Mouse (Mus musculus): ENCODE measurements at regions not wholly inside any gene's neighbourhood (a gene's known extent, or its start where the extent isn't known, plus 50 kb on each side); places are given as distances from the start of the nearest gene placed in this dataset.

DNA sequence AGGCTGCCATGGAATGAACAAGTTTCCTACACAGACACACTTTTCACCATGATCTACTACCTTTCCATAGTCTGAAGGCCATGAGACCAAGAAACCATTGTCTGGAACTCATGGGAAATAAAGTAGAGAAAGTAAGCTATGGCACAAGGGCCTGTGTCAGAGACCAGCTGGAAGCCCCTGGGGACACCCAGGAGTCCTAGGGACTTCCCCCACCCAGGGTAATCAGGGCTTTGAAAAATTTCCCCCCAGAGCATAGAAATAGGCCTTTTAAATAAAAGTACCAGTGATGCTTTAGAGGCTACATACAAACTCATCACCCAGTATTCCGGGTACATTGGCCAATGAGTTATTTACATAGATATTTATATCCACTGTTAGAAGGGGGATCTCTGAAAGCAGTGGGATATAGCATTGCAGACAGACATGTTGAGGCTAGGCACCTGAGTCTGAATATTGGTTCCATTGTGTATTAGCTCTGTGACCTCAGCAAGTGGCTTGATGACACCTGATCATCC is 207.0 kb downstream of the 1700064H15Rik start:
- Histone ChIP-seq H3K4me3 (ENCODE audit: insufficient read depth in 1 of 2, low read depth in 1 of 2, low read length in 2 of 2, poor library complexity in 1 of 2, severe bottlenecking in 1 of 2) (no peak overlapping the region), H3K36me3 (ENCODE audit: control insufficient read depth, insufficient read depth, low read length, poor library complexity, severe bottlenecking) (no peaks in the 10 kb centered on the region), H3K4me1 (ENCODE audit: control insufficient read depth in 2 of 2, insufficient read depth in 2 of 2, low read length in 2 of 2, poor library complexity in 1 of 2) (no peaks in the 10 kb centered on the region), H3K27ac (ENCODE audit: insufficient read depth, low read depth, low read length, poor library complexity, severe bottlenecking) (no peak overlapping the region), H3K9ac (ENCODE audit: insufficient read depth, low read depth, low read length, poor library complexity, severe bottlenecking) (no peak overlapping the region), H3K9me3 (ENCODE audit: control insufficient read depth, insufficient read depth, low read depth, low read length) (no peaks in the 10 kb centered on the region)
- DNase-seq (ENCODE audit: low read depth, low spot score) = no peak
- TF ChIP-seq CHD2 (IDR thresholded peaks at IDR 0.05; ENCODE audit: low read depth, low read length) = no peak
- TF ChIP-seq HCFC1 (IDR thresholded peaks at IDR 0.05; ENCODE audit: borderline replicate concordance, insufficient read depth, low read length) = no peak
- TF ChIP-seq ZC3H11A (IDR thresholded peaks at IDR 0.05; ENCODE audit: borderline replicate concordance, low read depth, low read length) = no peak
- TF ChIP-seq MAFK (IDR thresholded peaks at IDR 0.05; ENCODE audit: insufficient read depth, low read depth, low read length) = no peak
- TF ChIP-seq ZNF384 (IDR thresholded peaks at IDR 0.05; ENCODE audit: low read depth, low read length) = no peak
- in situ Hi-C loops (cut with MboI; ENCODE audit: low sequenced_read_pairs in 2 of 2, unreplicated experiment in 2 of 2) = no loop called here

DNA sequence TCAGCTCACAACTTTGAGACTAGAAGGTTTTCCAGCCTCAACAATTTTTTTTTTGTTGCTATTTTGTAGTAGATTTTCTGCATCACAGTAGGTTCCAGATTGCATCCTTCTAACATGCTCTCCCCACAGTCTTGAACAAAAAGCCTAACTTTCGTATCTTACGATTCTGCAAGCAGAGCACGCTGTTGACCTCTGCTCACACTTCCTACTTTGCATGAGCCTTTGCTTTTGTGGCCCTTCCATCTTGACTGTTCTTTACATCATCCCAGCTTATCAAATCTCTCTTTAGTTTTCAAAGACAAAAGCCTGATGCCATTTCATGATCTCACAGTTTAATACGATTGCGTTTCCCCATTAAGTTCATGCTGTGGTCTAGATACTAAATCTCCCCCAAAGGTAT is 207.6 kb downstream of the 1700064H15Rik start:
- H3K4me3 ChIP-seq (ENCODE audit: insufficient read depth in 1 of 2, low read depth in 1 of 2, low read length in 2 of 2, poor library complexity in 1 of 2, severe bottlenecking in 1 of 2) = no peak overlapping the region
- no peaks in the 10 kb centered on the region for H3K4me1 ChIP-seq (ENCODE audit: control insufficient read depth in 2 of 2, insufficient read depth in 2 of 2, low read length in 2 of 2, poor library complexity in 1 of 2)
- H3K9me3 ChIP-seq (ENCODE audit: control insufficient read depth, insufficient read depth, low read depth, low read length) = no peaks in the 10 kb centered on the region
- H3K9ac ChIP-seq (ENCODE audit: insufficient read depth, low read depth, low read length, poor library complexity, severe bottlenecking) = no peak overlapping the region
- DNase-seq (ENCODE audit: low read depth, low spot score) = no peak
- no peak for TF ChIP-seq CHD2 (IDR thresholded peaks at IDR 0.05; ENCODE audit: low read depth, low read length)
- no peak for TF ChIP-seq ZC3H11A (IDR thresholded peaks at IDR 0.05; ENCODE audit: borderline replicate concordance, low read depth, low read length)
- no peak for TF ChIP-seq HCFC1 (IDR thresholded peaks at IDR 0.05; ENCODE audit: borderline replicate concordance, insufficient read depth, low read length)
- TF ChIP-seq ZNF384 (IDR thresholded peaks at IDR 0.05; ENCODE audit: low read depth, low read length) = no peak
- TF ChIP-seq MAFK (IDR thresholded peaks at IDR 0.05; ENCODE audit: insufficient read depth, low read depth, low read length) = no peak
- H3K27ac ChIP-seq (ENCODE audit: insufficient read depth, low read depth, low read length, poor library complexity, severe bottlenecking) = no peak overlapping the region
- H3K36me3 ChIP-seq (ENCODE audit: control insufficient read depth, insufficient read depth, low read length, poor library complexity, severe bottlenecking) = no peaks in the 10 kb centered on the region
- in situ Hi-C loops (cut with MboI; ENCODE audit: low sequenced_read_pairs in 2 of 2, unreplicated experiment in 2 of 2) = no loop called here

DNA sequence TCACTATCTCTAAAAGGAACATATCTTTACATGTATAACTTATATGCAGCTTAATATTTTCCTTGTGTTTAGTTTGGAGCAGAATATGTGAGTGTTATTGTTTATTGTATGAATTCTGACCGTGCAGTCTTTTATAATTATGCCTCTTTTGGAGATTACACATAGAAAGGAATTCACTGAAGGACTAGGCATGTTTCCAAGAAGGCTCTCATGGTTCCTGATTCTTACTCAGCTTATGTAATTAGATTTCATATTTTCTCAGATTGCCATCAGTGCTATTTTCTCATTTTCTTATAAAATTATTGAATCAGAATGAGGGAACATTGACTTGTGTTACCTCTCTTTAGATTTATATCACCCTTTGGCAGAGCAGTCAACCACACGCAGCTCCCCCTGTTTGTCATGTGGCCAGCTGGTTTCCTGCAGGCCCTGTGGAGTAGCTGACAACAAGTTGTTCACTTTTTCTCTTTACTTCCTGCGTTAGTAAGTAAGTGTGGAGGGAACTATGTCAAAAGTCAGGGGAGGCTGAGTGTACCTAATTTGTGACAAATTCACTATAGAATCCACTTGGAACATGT is 217.4 kb downstream of the 1700064H15Rik start:
- no peak overlapping the region for H3K9ac ChIP-seq (ENCODE audit: insufficient read depth, low read depth, low read length, poor library complexity, severe bottlenecking)
- H3K27ac ChIP-seq (ENCODE audit: insufficient read depth, low read depth, low read length, poor library complexity, severe bottlenecking) = no peak overlapping the region
- no peaks in the 10 kb centered on the region for H3K36me3 ChIP-seq (ENCODE audit: control insufficient read depth, insufficient read depth, low read length, poor library complexity, severe bottlenecking)
- H3K4me1 ChIP-seq (ENCODE audit: control insufficient read depth in 2 of 2, insufficient read depth in 2 of 2, low read length in 2 of 2, poor library complexity in 1 of 2) = no peaks in the 10 kb centered on the region
- no peak for DNase-seq (ENCODE audit: low read depth, low spot score)
- in situ Hi-C loops (cut with MboI; ENCODE audit: low sequenced_read_pairs in 2 of 2, unreplicated experiment in 2 of 2) = no loop called here
- no peak overlapping the region for H3K4me3 ChIP-seq (ENCODE audit: insufficient read depth in 1 of 2, low read depth in 1 of 2, low read length in 2 of 2, poor library complexity in 1 of 2, severe bottlenecking in 1 of 2)
- TF ChIP-seq ZC3H11A (IDR thresholded peaks at IDR 0.05; ENCODE audit: borderline replicate concordance, low read depth, low read length) (no peak), HCFC1 (IDR thresholded peaks at IDR 0.05; ENCODE audit: borderline replicate concordance, insufficient read depth, low read length) (no peak), ZNF384 (IDR thresholded peaks at IDR 0.05; ENCODE audit: low read depth, low read length) (no peak), CHD2 (IDR thresholded peaks at IDR 0.05; ENCODE audit: low read depth, low read length) (no peak), MAFK (IDR thresholded peaks at IDR 0.05; ENCODE audit: insufficient read depth, low read depth, low read length) (no peak)
- H3K9me3 ChIP-seq (ENCODE audit: control insufficient read depth, insufficient read depth, low read depth, low read length) = no peaks in the 10 kb centered on the region

DNA sequence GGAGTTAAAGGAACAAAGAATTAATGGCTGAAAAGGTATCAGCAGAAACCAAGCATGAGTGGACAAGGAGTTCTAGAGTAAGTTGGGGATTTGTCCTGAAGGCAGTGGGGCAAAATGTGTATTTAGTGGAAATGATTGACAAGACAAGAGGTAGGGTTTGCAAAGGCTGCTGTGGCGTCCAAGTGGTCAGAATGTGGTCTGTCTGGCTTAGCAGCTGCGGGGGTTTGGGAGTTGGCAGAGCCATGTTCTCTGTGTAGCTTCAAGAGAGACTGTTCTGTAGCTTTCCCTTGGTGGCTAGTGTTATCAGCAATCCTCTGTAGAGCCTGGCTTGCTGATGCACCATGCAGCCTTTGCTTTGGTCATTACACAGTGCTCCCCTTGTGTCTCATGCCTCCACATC is 220.2 kb downstream of the 1700064H15Rik start:
- Histone ChIP-seq H3K27ac (ENCODE audit: insufficient read depth, low read depth, low read length, poor library complexity, severe bottlenecking) (no peak overlapping the region), H3K9ac (ENCODE audit: insufficient read depth, low read depth, low read length, poor library complexity, severe bottlenecking) (no peak overlapping the region), H3K4me3 (ENCODE audit: insufficient read depth in 1 of 2, low read depth in 1 of 2, low read length in 2 of 2, poor library complexity in 1 of 2, severe bottlenecking in 1 of 2) (no peak overlapping the region), H3K4me1 (ENCODE audit: control insufficient read depth in 2 of 2, insufficient read depth in 2 of 2, low read length in 2 of 2, poor library complexity in 1 of 2) (no peaks in the 10 kb centered on the region), H3K36me3 (ENCODE audit: control insufficient read depth, insufficient read depth, low read length, poor library complexity, severe bottlenecking) (no peaks in the 10 kb centered on the region), H3K9me3 (ENCODE audit: control insufficient read depth, insufficient read depth, low read depth, low read length) (no peaks in the 10 kb centered on the region)
- in situ Hi-C loops (cut with MboI; ENCODE audit: low sequenced_read_pairs in 2 of 2, unreplicated experiment in 2 of 2) = no loop called here
- TF ChIP-seq ZNF384 (IDR thresholded peaks at IDR 0.05; ENCODE audit: low read depth, low read length) (no peak), ZC3H11A (IDR thresholded peaks at IDR 0.05; ENCODE audit: borderline replicate concordance, low read depth, low read length) (no peak), MAFK (IDR thresholded peaks at IDR 0.05; ENCODE audit: insufficient read depth, low read depth, low read length) (no peak), CHD2 (IDR thresholded peaks at IDR 0.05; ENCODE audit: low read depth, low read length) (no peak), HCFC1 (IDR thresholded peaks at IDR 0.05; ENCODE audit: borderline replicate concordance, insufficient read depth, low read length) (no peak)
- DNase-seq (ENCODE audit: low read depth, low spot score) = no peak

Data from ES-E14 (cell line).